Mouse (Mus musculus) cortical plate, adult 2 months (tissue): ENCODE results near the gene Ang5. TPM values are rescaled to one million over a fixed set of nuclear protein-coding genes. Genes with fewer than 3 reads are reported as not detected.
A peak's percentile ranks its signal among the peaks of the same experiment; 100 is the strongest.
"Not testable (repeated sequence)": the region's sequence is repeated elsewhere in the genome, so short reads cannot be mapped to it uniquely, and the experiment has no call there.

Experiments used
- H3K27ac ChIP-seq: fragments of 200-500 bp; 2 replicates; pipeline ENCODE4 v1.5.1; 2012; ENCODE audit warnings: low read length, control low read depth, inconsistent platforms; ENCODE audit not compliant: insufficient read depth
- H3K4me1 ChIP-seq: fragments of 200-500 bp; 2 replicates; pipeline ENCODE4 v1.6.1; 2011; ENCODE audit warnings: low read length; ENCODE audit not compliant: control insufficient read depth, insufficient read depth
- H3K4me3 ChIP-seq: fragments of 200-500 bp; 2 replicates; pipeline ENCODE4 v1.5.1; 2011; ENCODE audit warnings: mild to moderate bottlenecking, low read length, control low read depth; ENCODE audit not compliant: insufficient read depth
- CTCF ChIP-seq: fragments of 200-500 bp; IDR thresholded peaks from 2 replicates; pipeline ENCODE4 v1.5.1; 2011; ENCODE audit warnings: mild to moderate bottlenecking, control low read depth, low read length; ENCODE audit not compliant: insufficient read depth; ENCODE audit errors: extremely low read depth
- POLR2A ChIP-seq: fragments of 200-500 bp; IDR thresholded peaks from 2 replicates; pipeline ENCODE4 v1.6.1; 2011; ENCODE audit warnings: mild to moderate bottlenecking, low read length, control low read depth; ENCODE audit not compliant: insufficient read depth; ENCODE audit errors: extremely low read depth
- polyA plus RNA-seq: library from polyadenylated mRNA; depleted of rRNA; stranded (reverse); fragments of >200 nt; gene quantifications from 2 replicates; pipeline ENCODE4 v1.2.3, GENCODE M21; 2012; rRNA removed

Gene Ang5
- not detected in 2 replicates for polyA plus RNA-seq

GRCm38 (mm10) chr14:43956769-43957168 lies at the start of gene Ang5:
Gene Ang5, plus strand, starts transcription at chr14:43957069.
- H3K27ac ChIP-seq, H3K4me1 ChIP-seq: not testable (repeated sequence)

GRCm38 (mm10) chr14:43918214-43918613 lies 38.7 kb upstream of the Ang5 start:
- not testable (repeated sequence) for H3K4me3 ChIP-seq, H3K27ac ChIP-seq, H3K4me1 ChIP-seq

More at GRCm38 (mm10) chr14:43956769-43957168, at the start of gene Ang5:
- not testable (repeated sequence) for H3K4me3 ChIP-seq

GRCm38 (mm10) chr14:43923459-43923858 lies 33.4 kb upstream of the Ang5 start, which contains the start of gene Ear10:
Gene Ear10, minus strand, starts transcription at chr14:43923559.
- not testable (repeated sequence) for H3K4me3 ChIP-seq, H3K4me1 ChIP-seq, H3K27ac ChIP-seq

GRCm38 (mm10) chr14:43924688-43925403 lies 32.0 kb upstream of the Ang5 start, which contains the start of gene Gm8113:
Gene Gm8113, plus strand, starts transcription at chr14:43925390.
- not testable (repeated sequence) for H3K27ac ChIP-seq, H3K4me1 ChIP-seq
- H3K4me3 ChIP-seq, result peak within 1 kb of the TSS; percentile 42
- peak; percentile 61 for TF ChIP-seq CTCF

- H3K27ac ChIP-seq, H3K4me1 ChIP-seq: not testable (repeated sequence)
- peak overlapping the region; percentile 42 for H3K4me3 ChIP-seq
These were observed 31.4 kb upstream of the Ang5 start for GRCm38 (mm10) chr14:43925404-43925950.

- H3K27ac ChIP-seq, H3K4me3 ChIP-seq, H3K4me1 ChIP-seq: not testable (repeated sequence)
- TF ChIP-seq CTCF, result peak; percentile 40
These were observed 23.9 kb upstream of the Ang5 start for GRCm38 (mm10) chr14:43932991-43933390.

GRCm38 (mm10) chr14:43933399-43933798 lies 23.5 kb upstream of the Ang5 start:
- H3K27ac ChIP-seq, H3K4me3 ChIP-seq, H3K4me1 ChIP-seq: not testable (repeated sequence)

GRCm38 (mm10) chr14:43953382-43953781 lies 3.5 kb upstream of the Ang5 start:
- not testable (repeated sequence) for H3K4me3 ChIP-seq, H3K4me1 ChIP-seq, H3K27ac ChIP-seq

- H3K4me3 ChIP-seq, H3K27ac ChIP-seq, H3K4me1 ChIP-seq: not testable (repeated sequence)
These were observed 1.8 kb upstream of the Ang5 start for GRCm38 (mm10) chr14:43955074-43955473.

GRCm38 (mm10) chr14:43983454-43983853 lies 26.6 kb downstream of the Ang5 start:
- H3K4me1 ChIP-seq, result no peaks in the 10 kb centered on the region
- no peak for TF ChIP-seq POLR2A
- TF ChIP-seq CTCF, result no peak
- no peak overlapping the region for H3K4me3 ChIP-seq
- no peak overlapping the region for H3K27ac ChIP-seq

- no peak for TF ChIP-seq POLR2A
- TF ChIP-seq CTCF, result peak; percentile 59
- Histone ChIP-seq H3K4me3 (no peak overlapping the region), H3K4me1 (no peaks in the 10 kb centered on the region)
These were observed 27.0 kb downstream of the Ang5 start for GRCm38 (mm10) chr14:43983897-43984296.

More at GRCm38 (mm10) chr14:43983897-43984296, 27.0 kb downstream of the Ang5 start:
- H3K27ac ChIP-seq, result no peak overlapping the region
